Comparison of ENCODE assay signal across 23 mouse cellular contexts in the genomic region with DNA sequence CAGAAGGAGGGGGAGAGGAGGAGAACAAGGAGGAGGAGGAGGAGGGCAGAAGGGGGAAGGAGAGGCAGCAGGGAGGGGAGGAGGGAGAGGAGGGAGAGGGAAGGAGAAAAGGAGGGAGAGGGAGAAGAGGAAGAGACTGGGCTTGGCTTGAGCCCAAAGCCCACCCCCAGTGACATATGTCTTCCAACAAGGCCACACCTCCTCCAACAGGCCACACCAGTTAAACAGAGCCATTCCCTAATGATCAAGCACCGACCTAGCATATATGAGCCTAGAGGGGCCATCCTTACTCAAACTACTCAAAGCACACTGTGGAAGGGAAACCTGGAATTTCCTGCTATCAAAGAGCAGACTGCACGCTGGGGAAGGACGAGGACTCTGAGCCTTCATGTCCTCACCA. TPM values are rescaled to one million over a fixed set of nuclear protein-coding genes. Genes with fewer than 3 reads are reported as not detected.
DNase-seq lines count a peak whose midpoint lies in the region; ATAC-seq and TF ChIP-seq lines count a peak whose summit lies in the region.
"Had no signal": no experiment of that assay in that cellular context is flagged by ENCODE, and none has a peak within 500 bp of the region (broad histone marks: within the 10 kb centered on the region; RNA-seq: fewer than 3 reads in every experiment).

No protein-coding gene starts in this region.

- H3K4me1 ChIP-seq in kidney, embryonic 15.5 days = no peaks in the 10 kb centered on the region
- H3K4me1 ChIP-seq in kidney, adult 2 months (ENCODE audit: control insufficient read depth, insufficient read depth, low read length) = peaks cover 7% of the 10 kb centered on the region; the same call in 1 of the 2 replicates
- H3K4me1 ChIP-seq in lung, embryonic 14.5 days (ENCODE audit: insufficient read depth) = no peaks in the 10 kb centered on the region
- H3K4me1 ChIP-seq in hindbrain, postnatal 0 days (ENCODE audit: insufficient read depth, low read length) = no peaks in the 10 kb centered on the region

- ATAC-seq in kidney, embryonic 15.5 days (replicated peaks; ENCODE audit: low FRiP score) = 0 out of 2 replicates have a peak, but pooled peaks have one; percentile 25
- ATAC-seq in lung, embryonic 14.5 days (ENCODE audit: insufficient read depth) = 0 out of 2 replicates have a peak, but pooled peaks have one; percentile 54
- peak; percentile 61 for ATAC-seq in granulocyte monocyte progenitor cell, adult 5-6 weeks (replicated peaks; ENCODE audit: poor library complexity, severe bottlenecking)
- peak; percentile 71 for ATAC-seq in megakaryocyte progenitor cell, adult 5-6 weeks (replicated peaks; ENCODE audit: poor library complexity)
- no peak for ATAC-seq in hindbrain, postnatal 0 days
- ATAC-seq: forebrain, embryonic 14.5 days had no signal

- H3K4me2 ChIP-seq in kidney, embryonic 15.5 days = no peak overlapping the region
- H3K4me2 ChIP-seq in lung, embryonic 14.5 days = no peak overlapping the region
- no peak overlapping the region for H3K4me2 ChIP-seq in hindbrain, postnatal 0 days (ENCODE audit: low read depth, low read length)
- H3K4me2 ChIP-seq: embryonic facial prominence, embryonic 15.5 days; heart, embryonic 12.5 days; hindbrain, embryonic 14.5 days had no signal

- no peak for TF ChIP-seq CTCF in kidney, adult 2 months (conservative IDR thresholded peaks at IDR 0.05; ENCODE audit: insufficient read depth, insufficient read length, low read depth, low read length)
- no peak for TF ChIP-seq CTCF in lung, embryonic 14.5 days (IDR thresholded peaks at IDR 0.05; ENCODE audit: low read depth)
- TF ChIP-seq CTCF in hindbrain, postnatal 0 days (IDR thresholded peaks at IDR 0.05; ENCODE audit: low read depth) = no peak

- H3K27ac ChIP-seq in kidney, embryonic 15.5 days = no peak overlapping the region
- H3K27ac ChIP-seq in kidney, adult 2 months (ENCODE audit: insufficient read depth, low read depth, low read length) = no peak overlapping the region
- no peak overlapping the region for H3K27ac ChIP-seq in lung, embryonic 14.5 days (ENCODE audit: low read depth)
- no peak overlapping the region for H3K27ac ChIP-seq in hindbrain, postnatal 0 days
- H3K27ac ChIP-seq: embryonic facial prominence, embryonic 15.5 days; forebrain, embryonic 10.5 days; heart, adult 2 months; hindbrain, embryonic 10.5 days; hindbrain, embryonic 14.5 days had no signal

- no peak for DNase-seq in kidney, adult 2 months
- no peak for DNase-seq in lung, embryonic 14.5 days
- DNase-seq in lung, postnatal 25 days (ENCODE audit: low spot score) = no peak
- DNase-seq in hindbrain, postnatal 0 days (ENCODE audit: low spot score) = no peak
- no peak for DNase-seq in right cerebral cortex, postnatal 4 days
- DNase-seq: adrenal gland, adult 2 months; adrenal gland, postnatal 25 days; cerebellum, adult 18-20 months; cerebellum, adult 9-11 months; cerebellum, postnatal 36 days; gastrocnemius, postnatal 36 days; heart, adult 2 months had no signal

- 54% methylated on average over 3 of the region's 3 CpGs for WGBS in kidney, embryonic 15.5 days
- 72% methylated on average over 3 of the region's 3 CpGs for WGBS in kidney, adult 2 months
- WGBS in lung, embryonic 14.5 days = 24% methylated on average over 3 of the region's 3 CpGs
- WGBS in hindbrain, postnatal 0 days = 66% methylated on average over 3 of the region's 3 CpGs

- no peaks in the 10 kb centered on the region for H3K36me3 ChIP-seq in kidney, embryonic 15.5 days
- H3K36me3 ChIP-seq in kidney, adult 2 months (ENCODE audit: control insufficient read depth, insufficient read depth, low read length) = no peaks in the 10 kb centered on the region
- no peaks in the 10 kb centered on the region for H3K36me3 ChIP-seq in lung, embryonic 14.5 days (ENCODE audit: insufficient read depth)
- no peaks in the 10 kb centered on the region for H3K36me3 ChIP-seq in hindbrain, postnatal 0 days (ENCODE audit: insufficient read depth, low read length)
- H3K36me3 ChIP-seq: embryonic facial prominence, embryonic 15.5 days; forebrain, embryonic 10.5 days; heart, embryonic 12.5 days; hindbrain, embryonic 10.5 days had no signal

- H3K9me3 ChIP-seq in kidney, embryonic 15.5 days (replicated peaks) = no peaks in the 10 kb centered on the region
- no peaks in the 10 kb centered on the region for H3K9me3 ChIP-seq in lung, embryonic 14.5 days (ENCODE audit: low read depth, low read length)
- no peaks in the 10 kb centered on the region for H3K9me3 ChIP-seq in hindbrain, postnatal 0 days (ENCODE audit: low read length)
- H3K9me3 ChIP-seq: embryonic facial prominence, embryonic 15.5 days; forebrain, embryonic 10.5 days; heart, embryonic 12.5 days; hindbrain, embryonic 10.5 days had no signal

- no peak overlapping the region for H3K9ac ChIP-seq in kidney, embryonic 15.5 days
- H3K9ac ChIP-seq in lung, embryonic 14.5 days = no peak overlapping the region
- no peak overlapping the region for H3K9ac ChIP-seq in hindbrain, postnatal 0 days (replicated peaks; ENCODE audit: low read length)
- H3K9ac ChIP-seq: embryonic facial prominence, embryonic 15.5 days; heart, embryonic 12.5 days; hindbrain, embryonic 14.5 days had no signal

- TF ChIP-seq POLR2A in kidney, adult 2 months (IDR thresholded peaks at IDR 0.05; ENCODE audit: low read depth, low read length) = no peak

- no peak overlapping the region for H3K4me3 ChIP-seq in kidney, embryonic 15.5 days (replicated peaks)
- H3K4me3 ChIP-seq in kidney, adult 2 months (ENCODE audit: insufficient read depth, low read depth, low read length) = no peak overlapping the region
- no peak overlapping the region for H3K4me3 ChIP-seq in lung, embryonic 14.5 days (ENCODE audit: low read depth, low read length)
- no peak overlapping the region for H3K4me3 ChIP-seq in hindbrain, postnatal 0 days (ENCODE audit: low read length)
- H3K4me3 ChIP-seq: embryonic facial prominence, embryonic 15.5 days; erythroblast, embryonic 14.5 days; forebrain, embryonic 10.5 days; heart, adult 2 months; heart, embryonic 12.5 days; hindbrain, embryonic 10.5 days had no signal

- no peaks in the 10 kb centered on the region for H3K27me3 ChIP-seq in kidney, embryonic 15.5 days
- no peaks in the 10 kb centered on the region for H3K27me3 ChIP-seq in kidney, adult 2 months (replicated peaks; ENCODE audit: control insufficient read depth, insufficient read depth, low read length)
- H3K27me3 ChIP-seq in lung, embryonic 14.5 days (ENCODE audit: insufficient read depth, low read length) = no peaks in the 10 kb centered on the region
- no peaks in the 10 kb centered on the region for H3K27me3 ChIP-seq in hindbrain, postnatal 0 days (ENCODE audit: insufficient read depth, low read length)
- H3K27me3 ChIP-seq: CH12.LX; embryonic facial prominence, embryonic 15.5 days; heart, embryonic 12.5 days had no signal

RNA-seq across cellular contexts. Expression of a gene that starts 16.9 kb away (rescaled TPM):
- 11.0 and 13.6 TPM in 2 replicates for polyA plus RNA-seq in kidney, embryonic 15.5 days (2015; fragmentation: Nextera tagmentation; extraction: Ambion mirVana)
- polyA plus RNA-seq in kidney, adult 2 months (2012; rRNA removed) = 8.6 and 9.7 TPM in 2 replicates
- 8.3 and 8.9 TPM in 2 replicates for polyA plus RNA-seq in lung, embryonic 14.5 days (2014; fragmentation: Nextera tagmentation; extraction: Ambion mirVana)
- total RNA-seq in granulocyte monocyte progenitor cell, adult 5-6 weeks (2014; fragmentation: Nextera tagmentation) = 15.2 and 20.2 TPM in 2 replicates
- 29.6 and 29.8 TPM in 2 replicates for total RNA-seq in granulocyte monocyte progenitor cell, adult 5-6 weeks (2017)
- total RNA-seq in megakaryocyte progenitor cell, adult 5-6 weeks (2015) = 15.9 and 16.7 TPM in 2 replicates
- 27.2 and 32.9 TPM in 2 replicates for total RNA-seq in megakaryocyte progenitor cell, adult 5-6 weeks (2017)
- total RNA-seq in hindbrain, postnatal 0 days (2014; rRNA removed) = 34.2 and 44.5 TPM in 2 replicates
- polyA plus RNA-seq in hindbrain, postnatal 0 days (2015; fragmentation: Nextera tagmentation; extraction: Ambion mirVana) = 12.3 and 13.1 TPM in 2 replicates
